Mouse (Mus musculus) frontal cortex, postnatal 25 days (tissue): ENCODE data around the gene Nfil3.

Experiments used
- DNase-seq, 2 experiments: peaks; one replicate each; pipeline ENCODE4 v3.0.0; 2022; ENCODE audit warnings: low spot score in 2 of 2

Nfil3 gene

GRCm38 (mm10) chr13:52940956-52941355 is 39.9 kb downstream of the Nfil3 start:
- no peak for DNase-seq

- DNase-seq: no peak
Measured at GRCm38 (mm10) chr13:52930582-52930981, 50.3 kb downstream of the Nfil3 start.

DNA sequence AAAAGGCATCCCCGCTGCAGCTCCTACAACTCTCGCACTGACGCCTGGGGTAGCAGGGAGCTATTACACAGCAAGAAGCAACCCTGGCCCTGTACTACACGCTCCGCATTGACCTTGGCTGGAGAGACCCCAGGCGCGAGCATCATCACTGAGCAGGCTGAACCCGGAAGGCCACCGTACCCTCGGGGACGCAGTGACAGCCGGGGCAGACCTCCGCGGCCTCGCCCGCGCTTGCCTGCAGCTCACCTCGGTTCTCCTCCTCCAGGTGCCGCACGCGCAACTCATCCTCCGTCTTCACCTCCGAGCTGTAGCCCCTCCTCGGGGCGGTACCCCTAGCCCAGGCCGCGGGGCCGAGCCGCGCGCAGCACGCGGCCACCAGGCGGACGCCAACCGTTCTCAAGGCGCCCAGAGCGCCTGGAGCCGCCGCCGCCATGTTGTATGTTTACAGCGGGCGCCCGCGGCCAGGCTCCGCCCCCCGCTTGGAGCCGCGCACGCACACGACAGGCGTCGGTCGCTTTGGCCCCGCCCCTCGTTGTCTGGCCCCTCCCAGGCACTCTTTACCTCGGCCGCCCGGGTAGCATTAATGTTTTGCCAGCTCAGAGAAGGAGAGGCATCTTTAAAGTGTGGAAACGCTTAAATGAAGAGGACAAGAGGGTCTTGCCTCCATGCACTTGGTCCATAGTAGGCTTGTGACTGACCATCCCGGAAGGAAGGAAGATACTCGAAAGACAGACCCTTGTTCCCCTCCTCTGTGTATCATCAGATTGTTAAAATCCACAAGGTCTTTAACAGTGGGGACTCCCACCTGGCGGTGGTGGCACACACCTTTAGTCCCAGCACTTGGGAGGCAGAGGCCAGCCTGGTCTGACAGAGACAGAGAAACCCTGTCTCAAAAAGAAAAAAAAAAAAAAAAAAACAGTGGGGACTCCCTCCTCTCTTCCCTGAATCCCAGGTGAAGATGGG is 51.4 kb downstream of the Nfil3 start, which contains the start of gene Auh:
Gene Auh (minus strand): TSS at position 473 of the 963 bp plus-strand sequence.
- DNase-seq: peak; percentile 52 to 65

- DNase-seq: no peak
Measured at GRCm38 (mm10) chr13:52928392-52928791, 52.5 kb downstream of the Nfil3 start.

DNA sequence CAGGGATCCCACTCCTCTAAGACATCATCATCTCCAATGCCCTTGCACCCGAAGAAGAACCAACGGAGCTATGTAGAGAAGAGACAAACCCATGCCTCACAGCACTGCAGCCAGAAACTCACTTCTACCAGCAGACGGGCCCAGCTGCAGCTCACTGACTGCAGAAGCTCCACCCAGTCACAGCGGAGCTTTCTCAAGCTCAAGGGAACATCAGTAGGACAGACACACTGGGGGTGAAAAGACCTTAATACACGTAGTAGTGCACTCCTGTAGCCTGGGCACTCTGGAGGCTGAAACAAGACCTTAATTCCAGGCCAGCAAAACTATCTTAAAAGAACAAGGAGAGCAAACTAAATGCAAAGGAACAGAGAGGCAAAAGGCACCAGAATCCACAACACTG is 56.4 kb downstream of the Nfil3 start:
- DNase-seq: no peak

GRCm38 (mm10) chr13:52921966-52922365 is 58.9 kb downstream of the Nfil3 start:
- no peak for DNase-seq

GRCm38 (mm10) chr13:52921065-52921825 is 59.6 kb downstream of the Nfil3 start:
- DNase-seq: no peak

DNA sequence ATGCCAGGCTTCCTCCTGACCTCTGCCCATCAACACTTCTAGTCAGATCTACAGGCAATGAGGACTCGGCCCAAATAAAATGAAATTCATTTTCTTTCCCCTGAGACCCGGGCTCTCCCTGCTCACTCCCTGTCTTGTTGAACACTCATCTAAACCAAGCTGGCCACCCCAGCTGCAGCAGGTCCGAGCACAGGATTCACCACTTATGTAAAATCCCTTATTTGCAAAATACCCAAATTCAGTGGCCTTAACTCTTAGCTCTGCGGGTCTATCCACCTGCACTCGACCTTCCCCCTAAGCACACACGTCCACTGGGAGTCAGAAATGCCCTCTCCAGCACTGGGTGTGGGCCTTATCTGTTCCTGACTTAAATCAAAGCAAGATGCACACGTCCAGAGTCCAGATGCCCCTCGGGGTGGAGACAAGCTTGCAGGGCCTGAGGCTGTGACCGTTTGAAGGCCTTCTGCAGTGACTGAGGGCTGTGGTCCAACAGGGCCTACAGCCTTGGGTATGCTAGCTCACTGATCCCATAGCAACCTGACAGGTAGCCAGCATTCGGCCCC is 61.0 kb downstream of the Nfil3 start:
- DNase-seq: no peak

GRCm38 (mm10) chr13:52918333-52918732 is 62.5 kb downstream of the Nfil3 start:
- no peak for DNase-seq
